Mouse (Mus musculus) liver, embryonic 11.5 days (tissue): Measurements from ENCODE around the gene Creld2. TPM values are rescaled to one million over a fixed set of nuclear protein-coding genes. Genes with fewer than 3 reads are reported as not detected.

Experiments used
- ATAC-seq: fragments of 200-750 bp; cut with Nextera tagmentation; replicated peaks from 2 replicates; pipeline ENCODE4 v1.8.0; 2017; ENCODE audit warnings: moderate number of reproducible peaks, mild to moderate bottlenecking, moderate TSS enrichment, moderate library complexity; ENCODE audit not compliant: low FRiP score
- DNase-seq: peaks from one replicate; pipeline ENCODE4 v3.0.0-alpha.2; 2017; ENCODE audit warnings: low spot score
- H3K27ac ChIP-seq: fragments of 300-500 bp; sonication (generic); 2 replicates; pipeline ENCODE4 v1.5.1; 2014; ENCODE audit warnings: mild to moderate bottlenecking, low read depth, low read length, control low read depth
- H3K27me3 ChIP-seq: fragments of 300-500 bp; sonication (generic); replicated peaks from 2 replicates; pipeline ENCODE4 v1.6.1; 2014; ENCODE audit warnings: low read length, mixed read lengths; ENCODE audit not compliant: control insufficient read depth, insufficient read depth
- H3K36me3 ChIP-seq: fragments of 300-500 bp; sonication (generic); 2 replicates; pipeline ENCODE4 v1.6.1; 2014; ENCODE audit warnings: mild to moderate bottlenecking, low read length, moderate library complexity, mixed read lengths; ENCODE audit not compliant: control insufficient read depth, insufficient read depth
- H3K4me1 ChIP-seq: fragments of 300-500 bp; sonication (generic); replicated peaks from 2 replicates; pipeline ENCODE4 v1.6.1; 2014; ENCODE audit warnings: low read length, mixed read lengths; ENCODE audit not compliant: control insufficient read depth, insufficient read depth
- H3K4me2 ChIP-seq: fragments of 300-500 bp; sonication (generic); 2 replicates; pipeline ENCODE4 v1.6.1; 2014; ENCODE audit warnings: mild to moderate bottlenecking, control low read depth, moderate library complexity
- H3K4me3 ChIP-seq: fragments of 300-500 bp; sonication (generic); 2 replicates; pipeline ENCODE4 v1.5.1; 2014; ENCODE audit warnings: low read depth, low read length, control low read depth
- H3K9ac ChIP-seq: fragments of 300-500 bp; sonication (generic); 2 replicates; pipeline ENCODE4 v1.6.1; 2014; ENCODE audit warnings: low read depth, low read length, control low read depth
- H3K9me3 ChIP-seq: fragments of 300-500 bp; sonication (generic); 2 replicates; pipeline ENCODE4 v1.6.1; 2016; ENCODE audit warnings: low read length, inconsistent platforms, mixed read lengths; ENCODE audit not compliant: control insufficient read depth
- WGBS: fragments of 180-500 bp; shearing (Covaris S2); extraction: QIAGEN DNeasy Blood & Tissue Kit; methylation state at CpG from one replicate; pipeline ENCODE4 v1.1.7; 2014; 5-methylcytosine and 5-hydroxymethylcytosine counted together
- polyA plus RNA-seq: library from polyadenylated mRNA; unstranded; fragments of >200 nt; fragmentation: Nextera tagmentation; extraction: Ambion mirVana; gene quantifications from 2 replicates; pipeline ENCODE4 v1.2.1, GENCODE M21; 2014

Creld2 gene
- polyA plus RNA-seq, 1 experiment from 2014 or later: 109 TPM

DNA sequence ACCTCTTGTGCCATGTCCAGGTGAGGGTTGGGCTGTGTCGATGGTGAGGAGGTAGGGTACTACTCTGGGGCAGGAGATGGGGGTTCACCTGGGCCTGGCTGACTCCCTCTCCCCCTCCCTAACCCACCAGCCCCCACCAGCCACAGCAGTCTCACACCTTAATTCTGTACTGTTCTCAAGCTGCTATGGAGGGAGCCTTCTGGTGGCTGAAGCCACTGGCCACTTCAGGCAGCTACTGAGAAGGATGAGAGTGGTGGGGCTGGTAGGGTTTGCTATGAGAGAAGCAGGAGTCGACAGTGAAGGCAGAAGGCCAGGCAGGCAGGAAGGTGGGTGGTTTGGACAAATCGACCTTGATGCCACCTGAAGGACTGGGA is 22.8 kb downstream of the Creld2 start:
- ATAC-seq: no peak
- peaks cover 15% of the 10 kb centered on the region for H3K4me1 ChIP-seq
- WGBS: 56% methylated on average over 3 of the region's 3 CpGs

DNA sequence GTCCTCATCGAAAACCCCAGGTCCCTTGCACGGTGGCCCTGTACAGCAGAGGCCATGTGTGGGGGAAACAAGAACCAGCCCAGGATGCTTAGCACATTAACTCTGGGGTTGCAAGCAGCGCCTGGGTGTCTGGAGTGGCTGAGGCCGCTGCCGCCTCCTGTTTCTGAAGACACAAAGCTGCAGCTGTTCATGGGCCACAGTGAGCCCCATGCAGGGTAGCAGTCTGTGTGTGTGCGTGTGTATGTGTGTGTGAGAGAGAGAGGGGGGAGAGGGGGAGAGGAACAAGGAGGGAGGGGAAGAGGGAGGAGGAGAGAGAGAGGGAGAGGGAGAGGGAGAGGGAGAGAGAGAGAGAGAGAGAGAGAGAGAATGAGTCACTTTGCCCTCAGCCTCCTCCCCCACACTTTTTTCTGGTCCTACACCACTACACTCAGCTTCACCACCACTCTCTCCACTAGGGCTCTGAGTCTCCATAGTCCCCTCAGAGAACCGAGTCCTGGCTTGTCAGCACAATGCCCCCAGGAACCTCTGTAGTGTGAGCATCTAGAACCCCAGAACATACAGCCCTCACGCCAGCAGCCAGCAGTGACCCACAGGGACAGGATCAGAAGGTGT is 24.1 kb downstream of the Creld2 start:
- H3K27ac ChIP-seq: no peak overlapping the region
- DNase-seq (no peak), ATAC-seq (no peak)

More for the DNA sequence above, 22.8 kb downstream of the Creld2 start:
- H3K36me3 ChIP-seq: no peaks in the 10 kb centered on the region
- H3K4me2 ChIP-seq: no peak overlapping the region
- H3K9ac ChIP-seq: no peak overlapping the region
- DNase-seq: no peak
- no peaks in the 10 kb centered on the region for H3K9me3 ChIP-seq
- peaks cover 7% of the 10 kb centered on the region; the same call in 1 of the 2 replicates for H3K27me3 ChIP-seq
- H3K4me3 ChIP-seq: no peak overlapping the region
- H3K27ac ChIP-seq: no peak overlapping the region

DNA sequence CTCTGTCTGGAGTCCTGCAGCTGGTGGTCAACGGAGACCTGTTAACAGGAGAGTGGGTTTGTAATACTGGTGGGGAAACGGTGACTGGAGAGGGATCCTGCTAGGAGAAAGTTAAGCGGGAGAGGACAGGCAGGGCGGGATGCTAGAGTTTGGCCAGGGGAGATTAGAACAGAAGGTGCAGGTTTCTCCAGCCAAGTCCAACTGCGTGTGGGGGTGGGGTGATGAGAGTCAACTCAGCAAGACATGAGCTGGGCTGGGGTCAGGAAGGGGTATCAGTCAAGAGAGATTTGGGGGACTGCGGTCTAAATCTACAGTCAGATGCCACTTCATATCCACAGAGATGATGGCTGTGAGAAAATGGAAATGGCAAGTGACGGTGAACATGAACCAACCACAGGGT is 25.5 kb downstream of the Creld2 start:
- no peak overlapping the region for H3K27ac ChIP-seq
- no peaks in the 10 kb centered on the region; the same call in 1 of the 2 replicates for H3K4me1 ChIP-seq
- no peaks in the 10 kb centered on the region for H3K27me3 ChIP-seq
- ATAC-seq: no peak
- DNase-seq: no peak
- H3K4me3 ChIP-seq: no peak overlapping the region
- no peak overlapping the region for H3K9ac ChIP-seq
- 80% methylated on average over 7 of the region's 7 CpGs for WGBS
- no peaks in the 10 kb centered on the region for H3K36me3 ChIP-seq
- H3K9me3 ChIP-seq: no peaks in the 10 kb centered on the region
- H3K4me2 ChIP-seq: no peak overlapping the region

More for the DNA sequence above, 24.1 kb downstream of the Creld2 start:
- peaks cover 9% of the 10 kb centered on the region for H3K4me1 ChIP-seq
- H3K4me2 ChIP-seq: no peak overlapping the region
- H3K4me3 ChIP-seq: no peak overlapping the region
- H3K36me3 ChIP-seq: no peaks in the 10 kb centered on the region
- 0 out of 2 replicates have a peak overlapping the region, but pooled peaks have one; percentile 20 for H3K9ac ChIP-seq
- H3K27me3 ChIP-seq: 0 out of 2 replicates have a peak, but pooled peaks cover 3% of the 10 kb centered on the region
- no peaks in the 10 kb centered on the region for H3K9me3 ChIP-seq
- 45% methylated on average over 8 of the region's 8 CpGs for WGBS

DNA sequence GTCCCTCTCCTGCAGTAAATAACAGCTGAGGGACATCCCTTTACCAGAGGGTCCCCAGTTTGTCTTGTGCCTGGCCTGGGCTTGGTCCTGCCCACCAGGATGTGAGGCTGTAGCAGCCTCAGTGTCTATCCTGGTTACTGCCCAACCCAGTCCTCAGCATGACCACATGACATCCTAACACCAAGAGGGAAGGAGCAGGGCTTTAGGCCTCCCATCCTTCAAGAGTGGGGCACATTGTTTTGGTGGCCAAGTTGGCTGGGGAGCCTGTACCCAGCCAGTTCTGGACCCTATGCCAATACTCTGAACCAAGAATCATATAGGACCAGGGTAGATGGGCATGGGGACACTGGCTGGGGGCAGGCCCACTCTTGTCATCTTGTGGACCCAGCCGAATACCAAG is 29.2 kb downstream of the Creld2 start:
- H3K9me3 ChIP-seq: no peaks in the 10 kb centered on the region
- DNase-seq: no peak
- H3K9ac ChIP-seq: no peak overlapping the region
- no peaks in the 10 kb centered on the region for H3K27me3 ChIP-seq
- H3K4me2 ChIP-seq: no peak overlapping the region
- peaks cover 4% of the 10 kb centered on the region; the same call in 1 of the 2 replicates for H3K4me1 ChIP-seq
- no peak overlapping the region for H3K4me3 ChIP-seq
- H3K27ac ChIP-seq: no peak overlapping the region
- 83% methylated on average over 1 of the region's 1 CpGs for WGBS
- ATAC-seq: no peak
- H3K36me3 ChIP-seq: no peaks in the 10 kb centered on the region

DNA sequence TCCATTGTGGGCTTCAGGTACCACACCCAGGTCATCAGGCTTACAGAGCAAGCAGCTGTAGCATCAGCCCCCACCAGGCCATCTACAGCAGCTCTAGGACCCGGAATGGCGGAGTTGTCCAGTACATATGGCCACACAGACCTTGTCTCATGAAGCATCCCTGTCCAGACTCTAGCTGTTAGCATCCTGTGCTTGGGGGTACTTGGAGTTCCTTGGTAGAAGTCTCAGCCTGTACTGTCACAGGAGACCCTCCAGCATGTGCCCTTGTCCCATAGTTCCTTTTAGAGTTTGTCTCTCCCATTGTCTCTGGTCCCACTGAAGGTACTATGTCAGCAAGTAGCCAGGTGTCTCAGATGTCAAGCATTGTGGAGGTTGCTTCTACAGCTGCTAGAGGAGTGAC is 30.2 kb downstream of the Creld2 start:
- Histone ChIP-seq H3K4me3 (no peak overlapping the region), H3K4me2 (no peak overlapping the region), H3K9ac (no peak overlapping the region), H3K9me3 (no peaks in the 10 kb centered on the region), H3K27me3 (no peaks in the 10 kb centered on the region), H3K36me3 (no peaks in the 10 kb centered on the region), H3K27ac (no peak overlapping the region), H3K4me1 (peaks cover 4% of the 10 kb centered on the region; the same call in 1 of the 2 replicates)
- ATAC-seq: no peak
- DNase-seq: no peak
- WGBS: 84% methylated on average over 2 of the region's 2 CpGs

DNA sequence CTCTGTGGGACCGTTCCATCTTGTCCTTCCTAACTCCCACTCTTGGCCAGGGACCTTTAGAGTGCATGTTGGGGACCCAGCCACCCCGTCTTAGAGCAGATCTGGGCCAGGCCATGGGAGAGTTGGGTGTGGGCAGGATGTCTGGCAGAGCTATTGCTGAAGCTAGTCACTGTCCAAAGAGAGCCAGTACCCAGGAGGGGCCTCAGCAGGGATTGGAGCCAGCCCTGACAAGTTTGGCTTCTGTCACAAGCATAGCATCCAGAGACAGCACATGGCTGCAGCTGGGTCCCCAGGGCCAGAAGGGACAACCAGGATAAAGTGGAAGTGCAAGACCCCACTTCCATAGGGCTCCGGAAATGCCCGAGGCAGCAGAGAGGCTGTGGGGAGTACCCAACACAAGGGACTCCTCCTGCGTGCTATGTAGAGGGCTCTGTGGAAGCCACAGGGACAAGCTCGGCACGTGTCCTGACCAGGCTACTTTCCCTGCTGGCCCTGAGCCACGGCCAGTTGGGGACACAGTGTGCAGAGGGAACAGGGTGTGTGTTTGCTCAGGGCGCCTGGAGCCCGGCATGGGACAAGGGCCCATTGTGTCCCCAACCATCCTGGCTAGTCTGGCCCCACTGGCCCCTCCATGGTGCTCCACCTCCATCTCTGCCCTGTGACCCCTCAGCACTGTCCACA is 30.8 kb downstream of the Creld2 start:
- no peak overlapping the region for H3K9ac ChIP-seq
- ATAC-seq (peak; percentile 13; the same call in 1 of the 2 replicates), DNase-seq (no peak)
- no peak overlapping the region for H3K4me3 ChIP-seq
- H3K4me1 ChIP-seq: peaks cover 6% of the 10 kb centered on the region; the same call in 1 of the 2 replicates
- no peak overlapping the region for H3K4me2 ChIP-seq
- H3K27me3 ChIP-seq: no peaks in the 10 kb centered on the region
- H3K36me3 ChIP-seq: no peaks in the 10 kb centered on the region
- WGBS: 62% methylated on average over 10 of the region's 10 CpGs
- H3K27ac ChIP-seq: no peak overlapping the region
- H3K9me3 ChIP-seq: no peaks in the 10 kb centered on the region

DNA sequence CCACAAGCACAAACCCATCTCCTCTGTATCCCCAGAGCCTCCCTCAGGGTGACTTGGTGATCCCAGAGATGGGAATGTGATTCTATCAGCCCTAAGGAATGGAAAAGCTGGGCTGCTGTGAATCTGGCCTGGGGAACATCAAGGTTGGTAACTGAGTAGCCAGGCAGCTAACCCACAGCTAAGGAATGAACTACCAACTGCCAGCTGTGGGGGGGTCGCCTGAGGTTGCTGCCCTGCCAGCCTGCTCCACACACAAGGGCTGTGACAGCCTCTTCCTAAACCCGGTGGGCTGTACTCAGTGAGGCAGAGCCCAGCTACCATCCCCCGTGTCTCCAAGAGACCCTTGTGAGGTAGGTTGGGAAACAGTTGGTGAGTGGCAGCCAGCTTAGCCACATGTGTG is 31.6 kb downstream of the Creld2 start:
- Histone ChIP-seq H3K9ac (no peak overlapping the region), H3K4me1 (peaks cover 10% of the 10 kb centered on the region; the same call in 1 of the 2 replicates), H3K27ac (no peak overlapping the region), H3K36me3 (no peaks in the 10 kb centered on the region), H3K4me2 (no peak overlapping the region), H3K9me3 (no peaks in the 10 kb centered on the region), H3K4me3 (no peak overlapping the region), H3K27me3 (no peaks in the 10 kb centered on the region)
- DNase-seq (no peak), ATAC-seq (no peak)
- WGBS: 30% methylated on average over 3 of the region's 3 CpGs

DNA sequence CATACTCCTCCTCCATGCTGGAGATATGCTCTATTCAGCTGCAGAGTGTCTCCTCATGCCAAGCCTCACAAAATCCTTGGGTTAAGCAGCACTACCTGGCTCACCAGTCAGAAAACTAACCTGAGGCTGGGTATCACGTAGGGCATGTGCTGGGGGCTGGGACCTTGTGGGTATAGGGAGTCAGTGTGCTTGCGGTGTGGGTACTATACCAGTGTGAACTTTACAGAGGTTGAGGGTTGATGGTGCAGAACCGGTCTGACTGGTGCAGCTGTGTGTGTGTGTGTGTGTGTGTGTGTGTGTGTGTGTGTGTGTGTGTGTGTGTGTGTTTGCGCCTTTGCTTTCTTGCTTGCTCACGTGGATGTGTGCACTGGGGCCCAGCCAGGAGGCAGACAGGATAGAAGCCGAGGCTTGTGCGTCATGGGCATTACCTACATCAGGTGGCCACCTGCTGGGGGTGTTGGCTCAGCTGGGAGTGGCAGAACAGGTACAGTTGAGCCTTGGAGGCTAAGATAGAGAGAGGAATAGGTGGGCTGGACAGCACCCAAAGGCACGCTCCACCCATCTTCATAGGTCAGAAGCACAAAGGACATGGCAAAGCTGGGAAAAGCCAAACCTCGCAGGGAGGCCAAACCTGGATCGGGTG is 32.2 kb downstream of the Creld2 start:
- DNase-seq (no peak), ATAC-seq (no peak)
- Histone ChIP-seq H3K9ac (no peak overlapping the region), H3K4me3 (no peak overlapping the region), H3K36me3 (no peaks in the 10 kb centered on the region), H3K4me1 (peaks cover 10% of the 10 kb centered on the region; the same call in 1 of the 2 replicates), H3K27me3 (no peaks in the 10 kb centered on the region), H3K4me2 (no peak overlapping the region), H3K9me3 (no peaks in the 10 kb centered on the region), H3K27ac (no peak overlapping the region)
- 77% methylated on average over 10 of the region's 10 CpGs for whole genome bisulfite sequencing
